Mouse (Mus musculus) brain, embryonic 14.5 days (tissue): ENCODE results near the gene Wdr19.

Experiments
- CTCF ChIP-seq: fragments of 200-500 bp; IDR thresholded peaks from 2 replicates; pipeline ENCODE4 v1.5.1; 2012; ENCODE audit warnings: inconsistent platforms, mild to moderate bottlenecking, moderate library complexity, borderline replicate concordance; ENCODE audit not compliant: insufficient read depth, insufficient read length; ENCODE audit errors: extremely low read depth
- POLR2A ChIP-seq: fragments of 200-500 bp; IDR thresholded peaks from 2 replicates; pipeline ENCODE4 v1.6.1; 2012; ENCODE audit warnings: mild to moderate bottlenecking, inconsistent platforms, borderline replicate concordance; ENCODE audit not compliant: poor library complexity, insufficient read depth, insufficient read length, severe bottlenecking; ENCODE audit errors: extremely low read depth

- TF ChIP-seq CTCF (no peak), POLR2A (no peak)
These were observed 49.0 kb upstream of the Wdr19 start for GRCm38 (mm10) chr5:65150376-65150955.
